Mouse (Mus musculus) retina, adult 2 months (tissue): ENCODE data around the gene 2210011C24Rik.
"Not testable (repeated sequence)": the region's sequence is repeated elsewhere in the genome, so short reads cannot be mapped to it uniquely, and the experiment has no call there.

Experiments used
- DNase-seq: peaks from one replicate; pipeline ENCODE4 v3.0.0-alpha.2; 2012; ENCODE audit warnings: low read depth, low spot score

The 2210011C24Rik gene

GRCm38 (mm10) chr8:84021096-84021495, 9.1 kb upstream of the 2210011C24Rik start, which contains the start of gene Palm3:
Gene Palm3, plus strand, starts transcription at chr8:84021471.
- no peak for DNase-seq

- no peak for DNase-seq
Measured at GRCm38 (mm10) chr8:84019738-84020137, 7.8 kb upstream of the 2210011C24Rik start.

- DNase-seq: no peak
Measured at GRCm38 (mm10) chr8:84015833-84016232, 3.9 kb upstream of the 2210011C24Rik start.

GRCm38 (mm10) chr8:84012499-84013165, 661 bp upstream of the 2210011C24Rik start:
- DNase-seq: no peak

- no peak for DNase-seq
Measured at GRCm38 (mm10) chr8:84010625-84011611, 1.1 kb downstream of the 2210011C24Rik start.

- DNase-seq: peak; percentile 63
Measured at GRCm38 (mm10) chr8:84009876-84010275, 2.1 kb downstream of the 2210011C24Rik start.

- DNase-seq: no peak
Measured at GRCm38 (mm10) chr8:84008362-84008761, 3.6 kb downstream of the 2210011C24Rik start.

GRCm38 (mm10) chr8:84005502-84005901, 6.5 kb downstream of the 2210011C24Rik start:
- not testable (repeated sequence) for DNase-seq

GRCm38 (mm10) chr8:84004533-84005201, 7.3 kb downstream of the 2210011C24Rik start:
- peak; percentile 73 for DNase-seq

- no peak for DNase-seq
Measured at GRCm38 (mm10) chr8:84003612-84004246, 8.2 kb downstream of the 2210011C24Rik start.

- DNase-seq: no peak
Measured at GRCm38 (mm10) chr8:84002957-84003611, 8.9 kb downstream of the 2210011C24Rik start.

- no peak for DNase-seq
Measured at GRCm38 (mm10) chr8:84001281-84002000, 10.5 kb downstream of the 2210011C24Rik start, which contains the start of gene 1700067K01Rik. Gene 1700067K01Rik, plus strand, starts transcription at chr8:84001502.

GRCm38 (mm10) chr8:83999825-84000224, 12.1 kb downstream of the 2210011C24Rik start:
- no peak for DNase-seq

GRCm38 (mm10) chr8:83999057-83999705, 12.8 kb downstream of the 2210011C24Rik start:
- no peak for DNase-seq

GRCm38 (mm10) chr8:83998231-83999056, 13.5 kb downstream of the 2210011C24Rik start:
- no peak for DNase-seq

GRCm38 (mm10) chr8:83997511-83998141, 14.3 kb downstream of the 2210011C24Rik start, which contains the start of gene Samd1:
Gene Samd1, plus strand, starts transcription at chr8:83997672.
- DNase-seq: no peak

- DNase-seq: peak; percentile 54
Measured at GRCm38 (mm10) chr8:83996567-83997505, 15.1 kb downstream of the 2210011C24Rik start.
